Mouse (Mus musculus) urinary bladder, postnatal 36 days (tissue): Measurements from ENCODE around the gene Klk14.

Source experiments
- DNase-seq, 2 experiments: peaks; one replicate each; pipeline ENCODE4 v3.0.0; 2022; ENCODE audit warnings: low spot score in 2 of 2, mixed read lengths in 1 of 2

Klk14 gene

GRCm38 (mm10) chr7:43713741-43714351, 23.6 kb downstream of the Klk14 start:
- no peak for DNase-seq
